Mouse (Mus musculus): ENCODE results near the gene Pilra. TPM values are rescaled to one million over a fixed set of nuclear protein-coding genes. Genes with fewer than 3 reads are reported as not detected.

The Pilra gene
- polyA plus RNA-seq, 1 experiment from 2014 or later: 2.9 TPM

DNA sequence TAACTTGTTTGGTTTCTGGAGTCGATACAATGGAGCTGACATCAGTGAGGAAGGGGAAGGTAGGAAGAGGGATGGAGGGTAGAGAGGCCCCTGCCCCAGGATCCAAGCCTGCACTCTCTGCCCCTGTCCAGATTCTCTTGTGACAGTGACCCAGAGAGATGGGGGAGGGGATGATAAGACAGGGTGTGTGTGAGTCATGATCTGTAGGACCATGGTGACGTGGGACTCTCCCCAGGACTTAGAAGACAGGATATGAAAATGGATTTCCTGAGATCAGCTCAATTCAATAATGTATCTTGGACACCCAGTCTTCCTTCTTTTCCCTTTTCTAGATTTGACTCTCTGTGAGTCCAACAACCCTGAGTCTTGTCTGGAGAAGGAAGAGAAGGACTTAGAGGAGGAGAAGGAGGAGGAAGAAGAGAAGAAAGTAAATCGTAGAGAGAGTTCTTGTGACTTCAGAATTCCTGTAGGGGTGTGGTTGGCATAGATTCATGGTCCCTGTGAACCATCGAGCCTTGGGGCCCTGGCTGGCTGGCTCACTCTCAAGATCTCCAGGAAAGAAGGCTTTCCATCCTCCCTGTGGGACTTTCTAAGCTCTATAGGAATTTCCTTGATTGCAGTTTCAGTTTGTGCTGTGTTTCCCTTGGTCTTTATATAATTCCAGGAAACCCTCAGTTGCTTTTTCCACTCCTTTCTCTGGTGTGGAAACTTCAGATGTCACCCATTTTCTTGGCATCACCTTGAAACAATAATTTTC lies 18.4 kb downstream of the Pilra start:
- WGBS: 68% methylated on average over 4 of the region's 4 CpGs
- Histone ChIP-seq H3K27me3 (replicated peaks) (no peaks in the 10 kb centered on the region), H3K4me2 (replicated peaks) (no peak overlapping the region), H3K9ac (no peak overlapping the region), H3K4me3 (replicated peaks) (no peak overlapping the region), H3K36me3 (no peaks in the 10 kb centered on the region), H3K4me1 (replicated peaks) (no peaks in the 10 kb centered on the region; the same call in 1 of the 2 replicates), H3K9me3 (no peaks in the 10 kb centered on the region), H3K27ac (no peak overlapping the region)
- ATAC-seq: no peak

DNA sequence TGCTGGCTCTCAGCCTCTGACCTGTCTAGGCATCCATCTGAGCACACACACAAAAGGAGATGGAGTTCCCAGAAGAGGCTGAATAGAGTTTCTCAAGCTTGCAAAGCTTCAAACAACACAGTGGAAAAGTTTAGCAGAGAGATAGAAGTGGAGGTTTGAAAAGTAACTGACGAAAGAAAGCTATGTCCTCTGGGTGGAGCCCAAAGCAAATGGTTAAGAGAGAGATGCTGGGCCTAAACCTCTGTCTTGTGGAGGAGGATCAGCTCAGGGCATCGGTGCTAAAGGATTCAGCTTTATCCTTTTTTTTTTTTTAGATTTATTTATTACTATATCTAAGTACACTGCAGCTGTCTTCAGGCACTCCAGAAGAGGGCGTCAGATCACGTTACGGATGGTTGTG lies 27.8 kb downstream of the Pilra start:
- Histone ChIP-seq H3K4me1 (replicated peaks) (no peaks in the 10 kb centered on the region), H3K36me3 (no peaks in the 10 kb centered on the region), H3K27ac (no peak overlapping the region), H3K4me3 (replicated peaks) (no peak overlapping the region), H3K27me3 (replicated peaks) (no peaks in the 10 kb centered on the region), H3K4me2 (replicated peaks) (no peak overlapping the region), H3K9ac (no peak overlapping the region), H3K9me3 (no peaks in the 10 kb centered on the region)
- ATAC-seq: no peak
- 92% methylated on average over 5 of the region's 5 CpGs for WGBS

GRCm38 (mm10) chr5:137806158-137806557 lies 29.9 kb downstream of the Pilra start:
- H3K9ac ChIP-seq: no peak overlapping the region
- no peak overlapping the region for H3K4me3 ChIP-seq (replicated peaks)
- WGBS: 74% methylated on average over 1 of the region's 1 CpGs
- H3K4me1 ChIP-seq (replicated peaks): no peaks in the 10 kb centered on the region
- H3K27me3 ChIP-seq (replicated peaks): no peaks in the 10 kb centered on the region
- no peaks in the 10 kb centered on the region for H3K36me3 ChIP-seq
- no peaks in the 10 kb centered on the region for H3K9me3 ChIP-seq
- no peak overlapping the region for H3K4me2 ChIP-seq (replicated peaks)
- no peak for ATAC-seq
- H3K27ac ChIP-seq: no peak overlapping the region

- no peaks in the 10 kb centered on the region for H3K9me3 ChIP-seq
- H3K27ac ChIP-seq: no peak overlapping the region
- no peaks in the 10 kb centered on the region for H3K36me3 ChIP-seq
- no peak for ATAC-seq
- no peaks in the 10 kb centered on the region for H3K4me1 ChIP-seq (replicated peaks)
- H3K27me3 ChIP-seq (replicated peaks): no peaks in the 10 kb centered on the region
- 77% methylated on average over 3 of the region's 3 CpGs for WGBS
- no peak overlapping the region for H3K4me3 ChIP-seq (replicated peaks)
- H3K4me2 ChIP-seq (replicated peaks): no peak overlapping the region
- H3K9ac ChIP-seq: no peak overlapping the region
These were observed 35.2 kb downstream of the Pilra start for GRCm38 (mm10) chr5:137800917-137801316.

DNA sequence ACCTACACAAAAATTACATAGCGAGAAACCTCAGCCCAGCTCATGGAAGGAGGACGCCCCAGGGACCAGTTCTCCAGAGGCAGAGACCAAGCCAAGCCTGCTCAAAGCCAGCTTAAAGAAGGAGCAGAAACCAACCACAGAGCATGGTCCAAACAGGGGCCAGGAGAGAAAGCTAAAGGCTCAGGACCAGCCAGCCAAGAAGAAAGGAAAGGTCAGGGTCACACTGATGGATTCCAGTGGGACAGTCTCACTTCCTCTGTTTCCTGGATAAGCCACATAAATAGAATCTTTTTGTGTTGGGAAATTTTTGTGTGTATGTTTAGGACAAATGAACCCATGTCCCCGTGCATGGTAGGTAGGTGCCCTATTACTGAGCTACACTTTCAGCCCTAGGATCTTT lies 39.5 kb downstream of the Pilra start:
- Histone ChIP-seq H3K4me3 (replicated peaks) (no peak overlapping the region), H3K27ac (no peak overlapping the region), H3K4me1 (replicated peaks) (no peaks in the 10 kb centered on the region), H3K9ac (no peak overlapping the region), H3K4me2 (replicated peaks) (no peak overlapping the region), H3K9me3 (no peaks in the 10 kb centered on the region), H3K27me3 (replicated peaks) (no peaks in the 10 kb centered on the region), H3K36me3 (no peaks in the 10 kb centered on the region)
- no peak for ATAC-seq
- 77% methylated on average over 3 of the region's 3 CpGs for WGBS

DNA sequence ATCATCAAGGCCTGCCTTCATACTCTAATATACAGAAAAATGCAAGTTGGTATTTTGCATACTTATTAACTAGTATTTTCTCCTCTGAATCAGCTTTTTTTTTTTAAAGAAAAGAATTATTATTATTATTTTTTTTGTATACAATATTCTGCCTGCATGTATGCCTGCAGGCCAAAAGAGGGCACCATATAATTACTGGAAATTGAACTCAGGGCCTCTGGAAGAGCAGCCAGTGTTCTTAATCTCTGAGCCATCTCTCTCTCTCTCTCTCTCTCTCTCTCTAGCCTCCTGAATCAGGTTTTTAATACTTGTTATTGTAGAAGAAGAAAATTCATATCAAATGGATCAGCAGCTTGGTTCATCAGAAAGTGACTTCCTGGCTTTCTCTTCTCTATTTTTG lies 44.5 kb downstream of the Pilra start:
- Histone ChIP-seq H3K4me2 (replicated peaks) (no peak overlapping the region), H3K9me3 (no peaks in the 10 kb centered on the region), H3K4me3 (replicated peaks) (no peak overlapping the region), H3K27me3 (replicated peaks) (no peaks in the 10 kb centered on the region), H3K36me3 (no peaks in the 10 kb centered on the region), H3K4me1 (replicated peaks) (0 out of 2 replicates have a peak, but pooled peaks cover 6% of the 10 kb centered on the region), H3K27ac (no peak overlapping the region), H3K9ac (no peak overlapping the region)
- ATAC-seq: no peak

DNA sequence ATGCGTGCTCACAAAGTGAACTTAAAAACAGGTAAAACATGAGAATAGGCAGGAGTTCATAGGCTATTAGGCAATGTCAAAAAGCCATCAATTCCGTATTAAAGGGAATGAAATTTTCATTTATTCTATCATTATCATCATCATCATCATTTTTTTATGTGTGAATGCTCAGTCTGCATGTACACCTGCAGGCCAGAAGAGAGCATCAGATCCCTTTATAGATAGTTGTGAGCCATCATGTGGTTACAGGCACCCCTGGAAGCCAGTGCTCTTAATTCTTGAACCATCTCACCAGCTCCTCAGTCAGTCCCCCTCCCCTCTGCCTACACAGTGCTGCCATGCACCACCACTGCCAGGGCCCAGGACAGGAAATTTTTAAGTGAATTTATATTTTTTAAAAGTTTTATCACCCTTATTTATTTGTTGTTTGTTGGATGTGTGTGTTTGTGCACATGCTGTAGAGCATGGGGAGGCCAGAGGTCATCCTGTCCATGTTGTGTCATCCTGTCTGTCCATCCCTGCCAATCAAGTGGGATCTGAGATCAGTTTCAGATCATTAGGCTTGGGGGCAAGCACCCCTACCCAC lies 47.0 kb downstream of the Pilra start:
- H3K4me2 ChIP-seq (replicated peaks): no peak overlapping the region
- no peak overlapping the region for H3K27ac ChIP-seq
- no peak for ATAC-seq
- H3K4me3 ChIP-seq (replicated peaks): no peak overlapping the region
- H3K27me3 ChIP-seq (replicated peaks): no peaks in the 10 kb centered on the region
- H3K36me3 ChIP-seq: no peaks in the 10 kb centered on the region; the same call in 1 of the 2 replicates
- H3K4me1 ChIP-seq (replicated peaks): peaks cover 17% of the 10 kb centered on the region
- WGBS: 94% methylated on average over 2 of the region's 2 CpGs
- H3K9me3 ChIP-seq: no peaks in the 10 kb centered on the region
- H3K9ac ChIP-seq: no peak overlapping the region

DNA sequence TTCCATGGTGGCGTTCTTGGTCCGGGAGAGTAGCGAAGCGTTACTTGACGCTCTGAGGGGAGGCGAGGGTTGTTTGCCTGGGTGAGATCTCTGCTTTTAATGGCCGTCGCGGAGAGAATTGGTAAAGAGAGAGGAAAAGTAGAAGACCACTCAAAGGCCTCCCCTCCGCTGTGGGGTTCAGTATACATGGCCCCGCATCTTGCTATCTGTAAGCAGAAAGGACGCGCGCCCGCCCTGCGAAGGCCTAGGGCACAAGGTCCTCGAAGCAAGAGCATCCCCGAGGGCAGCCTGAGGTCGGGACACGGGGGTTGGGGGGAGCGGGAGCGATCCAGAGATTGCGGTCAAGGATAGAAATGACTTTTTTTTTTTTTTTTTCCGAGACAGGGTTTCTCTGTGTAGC lies 47.9 kb downstream of the Pilra start:
- H3K9me3 ChIP-seq: no peaks in the 10 kb centered on the region
- no peak for ATAC-seq
- H3K27ac ChIP-seq: no peak overlapping the region
- H3K9ac ChIP-seq: no peak overlapping the region
- H3K4me1 ChIP-seq (replicated peaks): peaks cover 26% of the 10 kb centered on the region
- no peaks in the 10 kb centered on the region; the same call in 1 of the 2 replicates for H3K36me3 ChIP-seq
- peak overlapping the region; percentile 83 for H3K4me2 ChIP-seq (replicated peaks)
- no peaks in the 10 kb centered on the region for H3K27me3 ChIP-seq (replicated peaks)
- 77% methylated on average over 24 of the region's 24 CpGs for WGBS
- peak overlapping the region; percentile 88 for H3K4me3 ChIP-seq (replicated peaks)

DNA sequence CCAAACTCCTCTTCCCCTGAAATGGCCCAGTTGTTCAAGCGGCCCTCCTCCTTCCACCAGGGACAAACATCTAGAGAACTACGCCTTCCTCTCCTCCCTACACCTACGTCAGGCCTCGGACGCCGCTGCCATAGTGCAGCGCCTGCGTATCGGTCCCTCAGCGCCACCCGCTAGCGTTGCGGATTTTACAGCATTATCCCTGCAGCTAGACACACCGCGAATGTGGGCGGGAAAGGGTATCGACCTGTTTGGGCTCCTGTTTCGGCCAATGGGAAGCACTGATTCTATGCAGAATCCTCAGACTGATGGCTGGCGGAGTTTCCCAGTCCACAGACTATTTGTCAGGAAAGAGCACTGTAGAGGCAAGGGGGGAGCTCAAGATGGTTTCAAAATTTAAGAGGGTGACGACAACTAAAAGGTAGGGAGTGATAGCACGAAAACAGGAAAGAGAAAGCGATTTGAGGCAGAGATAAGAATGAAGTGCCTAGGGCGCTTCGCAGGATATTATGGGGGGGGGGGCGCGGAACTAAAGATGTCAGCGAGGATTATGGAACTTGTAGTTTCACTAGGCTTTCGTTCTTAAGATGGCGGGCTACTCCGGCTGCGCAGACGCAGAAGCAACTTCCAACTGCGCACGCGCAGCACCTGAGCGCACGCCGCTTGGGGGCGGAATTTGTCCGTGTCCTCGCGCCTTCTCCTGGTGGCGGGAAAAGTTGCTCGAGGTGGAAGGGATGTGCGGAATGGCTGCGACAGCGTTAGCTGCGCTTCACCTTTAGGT lies 48.7 kb downstream of the Pilra start, which contains the start of the genes Mepce and Zcwpw1:
Gene Mepce (minus strand): TSS at position 505 of the 778 bp plus-strand sequence.
Gene Zcwpw1 (plus strand): TSS at position 648 of the 778 bp plus-strand sequence.
- Histone ChIP-seq H3K27ac (peak within 1 kb of the TSS; percentile 99), H3K4me2 (replicated peaks) (peak within 1 kb of the TSS; percentile 83), H3K4me1 (replicated peaks) (peaks cover 31% of the 10 kb centered on the region), H3K4me3 (replicated peaks) (peak within 1 kb of the TSS; percentile 88), H3K36me3 (peaks cover 6% of the 10 kb centered on the region), H3K9ac (peak within 1 kb of the TSS; percentile 95), H3K9me3 (no peaks in the 10 kb centered on the region), H3K27me3 (replicated peaks) (no peaks in the 10 kb centered on the region)
- ATAC-seq: peak; percentile 70
- under 1% methylated on average over 48 of the region's 48 CpGs for WGBS

GRCm38 (mm10) chr5:137786109-137786942 lies 49.8 kb downstream of the Pilra start:
- Histone ChIP-seq H3K27ac (peak overlapping the region; percentile 99), H3K27me3 (replicated peaks) (no peaks in the 10 kb centered on the region), H3K4me3 (replicated peaks) (peak overlapping the region; percentile 88), H3K9me3 (no peaks in the 10 kb centered on the region), H3K4me2 (replicated peaks) (peak overlapping the region; percentile 83), H3K4me1 (replicated peaks) (peaks cover 34% of the 10 kb centered on the region), H3K9ac (peak overlapping the region; percentile 95), H3K36me3 (peaks cover 16% of the 10 kb centered on the region)
- WGBS: under 1% methylated on average over 79 of the region's 79 CpGs
- peak; percentile 90 for ATAC-seq

- Histone ChIP-seq H3K9ac (peak overlapping the region; percentile 95), H3K27me3 (replicated peaks) (no peaks in the 10 kb centered on the region), H3K4me3 (replicated peaks) (peak overlapping the region; percentile 88), H3K36me3 (peaks cover 20% of the 10 kb centered on the region), H3K4me1 (replicated peaks) (peaks cover 34% of the 10 kb centered on the region), H3K9me3 (no peaks in the 10 kb centered on the region), H3K27ac (peak overlapping the region; percentile 99), H3K4me2 (replicated peaks) (peak overlapping the region; percentile 83)
- ATAC-seq: peak; percentile 21; the same call in 1 of the 2 replicates
- WGBS: 2% methylated on average over 50 of the region's 62 CpGs
These were observed 50.7 kb downstream of the Pilra start for GRCm38 (mm10) chr5:137785164-137786031.
